Mouse (Mus musculus) intestine, embryonic 14.5 days (tissue): Measurements from ENCODE around the gene Qrsl1. TPM values are rescaled to one million over a fixed set of nuclear protein-coding genes. Genes with fewer than 3 reads are reported as not detected.
A peak's percentile ranks its signal among the peaks of the same experiment; 100 is the strongest.

Experiments used
- ATAC-seq: fragments of 200-750 bp; cut with Nextera tagmentation; replicated peaks from 2 replicates; pipeline ENCODE4 v1.8.0; 2017; ENCODE audit warnings: low read depth, moderate number of reproducible peaks, moderate TSS enrichment, moderate library complexity; ENCODE audit not compliant: low FRiP score, low TSS enrichment
- DNase-seq: peaks from one replicate; pipeline ENCODE4 v3.0.0-alpha.2; 2018; ENCODE audit warnings: low spot score
- H3K27ac ChIP-seq: fragments of 300-500 bp; sonication (generic); 2 replicates; pipeline ENCODE4 v1.5.1; 2014; ENCODE audit warnings: low read depth, mild to moderate bottlenecking, control low read depth
- H3K27me3 ChIP-seq: fragments of 300-500 bp; sonication (generic); replicated peaks from 2 replicates; pipeline ENCODE4 v1.6.1; 2014; ENCODE audit warnings: low read length, control low read depth; ENCODE audit not compliant: control insufficient read depth, insufficient read depth
- H3K36me3 ChIP-seq: fragments of 300-500 bp; sonication (generic); 2 replicates; pipeline ENCODE4 v1.6.1; 2014; ENCODE audit warnings: low read length, control low read depth; ENCODE audit not compliant: control insufficient read depth, insufficient read depth
- H3K4me1 ChIP-seq: fragments of 300-500 bp; sonication (generic); replicated peaks from 2 replicates; pipeline ENCODE4 v1.6.1; 2014; ENCODE audit warnings: low read length, control low read depth, mixed read lengths; ENCODE audit not compliant: control insufficient read depth, insufficient read depth
- H3K4me2 ChIP-seq: fragments of 300-500 bp; sonication (generic); 2 replicates; pipeline ENCODE4 v1.6.1; 2014; ENCODE audit warnings: low read length
- H3K4me3 ChIP-seq: fragments of 300-500 bp; sonication (generic); 2 replicates; pipeline ENCODE4 v1.5.1; 2014; ENCODE audit warnings: low read depth, low read length, control low read depth, mixed read lengths
- H3K9ac ChIP-seq: fragments of 300-500 bp; sonication (generic); 2 replicates; pipeline ENCODE4 v1.6.1; 2014; ENCODE audit warnings: mild to moderate bottlenecking, low read length
- H3K9me3 ChIP-seq: fragments of 300-500 bp; sonication (generic); 2 replicates; pipeline ENCODE4 v1.6.1; 2016; ENCODE audit warnings: low read length, control low read depth; ENCODE audit not compliant: control insufficient read depth
- WGBS: fragments of 180-500 bp; shearing (Covaris S2); extraction: QIAGEN DNeasy Blood & Tissue Kit; methylation state at CpG from one replicate; pipeline ENCODE4 v1.1.7; 2014; 5-methylcytosine and 5-hydroxymethylcytosine counted together
- polyA plus RNA-seq: library from polyadenylated mRNA; unstranded; fragments of >200 nt; fragmentation: Nextera tagmentation; extraction: Ambion mirVana; gene quantifications from 2 replicates; pipeline ENCODE4 v1.2.1, GENCODE M21; 2014

The Qrsl1 gene
- polyA plus RNA-seq, 1 experiment from 2014 or later = 24.4 TPM

DNA sequence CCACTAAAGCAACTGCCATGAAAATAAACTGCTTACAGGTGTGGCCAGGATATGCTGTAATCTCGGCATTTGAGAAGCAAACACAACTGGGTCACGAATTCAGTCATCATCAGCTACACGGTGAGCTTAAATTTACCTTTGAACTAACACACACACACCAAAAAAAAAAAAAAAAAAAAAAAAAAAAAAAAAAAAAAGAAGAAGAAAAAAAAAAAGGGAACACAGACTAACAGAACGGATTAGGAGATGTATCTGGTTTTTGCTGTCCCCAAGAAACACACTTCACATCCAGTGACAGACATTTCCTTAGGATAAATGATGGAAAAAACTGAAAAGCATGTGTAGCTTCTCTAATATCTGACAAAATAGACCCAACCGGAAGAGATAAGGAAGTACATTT is 49.6 kb downstream of the Qrsl1 start:
- WGBS = 81% methylated on average over 5 of the region's 5 CpGs
- peaks cover 3% of the 10 kb centered on the region; the same call in 1 of the 2 replicates for H3K9me3 ChIP-seq
- no peak for ATAC-seq

DNA sequence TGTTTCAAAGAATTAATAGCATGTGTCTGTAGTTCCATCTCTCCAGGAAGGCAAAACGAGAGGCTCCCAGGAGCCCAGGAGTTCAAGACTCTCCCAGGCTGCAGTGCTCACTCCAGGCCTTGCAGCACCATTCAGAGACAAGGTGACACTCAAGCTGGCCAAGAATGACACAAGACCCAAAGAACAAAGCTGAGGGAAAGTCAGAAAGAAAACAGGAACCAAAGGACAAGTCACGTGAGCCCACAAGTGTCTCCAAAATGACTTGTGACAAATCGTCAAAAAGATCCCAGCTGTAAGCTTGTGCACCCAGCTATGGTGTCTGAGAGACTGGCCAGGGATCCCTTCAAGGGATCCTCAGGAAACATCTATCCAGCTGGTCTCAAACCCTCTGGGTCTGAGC is 52.1 kb downstream of the Qrsl1 start:
- WGBS = 79% methylated on average over 3 of the region's 3 CpGs
- H3K9ac ChIP-seq = no peak overlapping the region
- H3K4me3 ChIP-seq = no peak overlapping the region
- peaks cover 3% of the 10 kb centered on the region; the same call in 1 of the 2 replicates for H3K9me3 ChIP-seq
- no peaks in the 10 kb centered on the region for H3K36me3 ChIP-seq
- H3K27me3 ChIP-seq = no peaks in the 10 kb centered on the region
- H3K4me1 ChIP-seq = no peaks in the 10 kb centered on the region
- no peak for DNase-seq
- no peak for ATAC-seq
- no peak overlapping the region for H3K4me2 ChIP-seq
- H3K27ac ChIP-seq = no peak overlapping the region

More for the DNA sequence above, 49.6 kb downstream of the Qrsl1 start:
- Histone ChIP-seq H3K4me3 (no peak overlapping the region), H3K9ac (no peak overlapping the region), H3K4me1 (no peaks in the 10 kb centered on the region), H3K27me3 (no peaks in the 10 kb centered on the region), H3K27ac (no peak overlapping the region), H3K4me2 (no peak overlapping the region), H3K36me3 (no peaks in the 10 kb centered on the region)
- no peak for DNase-seq

DNA sequence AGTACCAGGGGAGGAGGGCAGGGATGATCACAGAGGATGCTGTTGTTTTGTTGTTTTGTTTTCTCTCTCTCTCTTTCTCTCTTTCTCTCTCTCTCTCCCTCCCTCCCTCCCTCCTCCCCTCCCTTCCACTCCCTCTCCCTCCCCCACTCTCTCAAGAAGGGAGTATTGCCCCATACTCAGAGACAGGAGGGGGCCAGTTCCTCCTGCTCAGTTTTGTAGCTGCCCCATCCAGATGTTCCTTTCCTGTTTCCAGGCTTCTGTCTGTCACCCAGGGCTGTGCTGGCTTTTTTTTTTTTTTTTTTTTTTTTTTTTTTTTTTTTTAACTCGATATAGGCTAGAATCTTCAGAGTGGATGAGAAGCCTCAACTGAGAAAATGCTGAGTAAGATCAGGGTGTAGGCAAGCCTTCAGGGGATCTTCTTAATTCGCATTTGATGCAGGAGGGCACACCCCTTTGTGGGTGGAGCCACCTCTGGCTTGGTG is 55.4 kb downstream of the Qrsl1 start:
- WGBS = 58% methylated on average over 2 of the region's 2 CpGs
- Histone ChIP-seq H3K27ac (no peak overlapping the region), H3K4me1 (no peaks in the 10 kb centered on the region), H3K9ac (no peak overlapping the region), H3K4me2 (no peak overlapping the region), H3K36me3 (no peaks in the 10 kb centered on the region), H3K9me3 (0 out of 2 replicates have a peak, but pooled peaks cover 5% of the 10 kb centered on the region), H3K4me3 (no peak overlapping the region), H3K27me3 (no peaks in the 10 kb centered on the region)
- ATAC-seq (no peak), DNase-seq (peak; percentile 40)

DNA sequence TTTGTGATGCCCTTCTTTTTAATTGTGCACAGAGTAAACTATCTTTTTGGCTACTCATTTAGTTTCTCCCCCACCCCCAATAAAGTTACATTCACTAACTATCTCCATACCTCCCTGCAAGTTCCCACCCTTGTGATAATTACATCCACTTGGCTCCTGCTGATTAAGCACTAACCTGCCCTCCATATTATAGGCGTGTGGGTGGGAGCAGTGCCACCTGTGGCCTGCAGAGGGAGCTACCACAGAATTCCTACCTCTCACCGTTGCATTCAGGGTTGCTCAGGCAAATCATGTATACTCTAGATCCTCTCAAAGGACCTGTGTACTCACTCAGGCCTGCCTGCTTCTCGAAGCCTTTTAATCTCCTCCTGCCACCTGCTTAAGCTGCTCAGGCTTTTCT is 56.1 kb downstream of the Qrsl1 start:
- Histone ChIP-seq H3K36me3 (no peaks in the 10 kb centered on the region), H3K27me3 (no peaks in the 10 kb centered on the region), H3K9ac (no peak overlapping the region), H3K4me3 (no peak overlapping the region), H3K27ac (no peak overlapping the region), H3K4me2 (no peak overlapping the region), H3K4me1 (no peaks in the 10 kb centered on the region), H3K9me3 (0 out of 2 replicates have a peak, but pooled peaks cover 5% of the 10 kb centered on the region)
- 82% methylated on average over 3 of the region's 3 CpGs for WGBS
- no peak for DNase-seq
- no peak for ATAC-seq

DNA sequence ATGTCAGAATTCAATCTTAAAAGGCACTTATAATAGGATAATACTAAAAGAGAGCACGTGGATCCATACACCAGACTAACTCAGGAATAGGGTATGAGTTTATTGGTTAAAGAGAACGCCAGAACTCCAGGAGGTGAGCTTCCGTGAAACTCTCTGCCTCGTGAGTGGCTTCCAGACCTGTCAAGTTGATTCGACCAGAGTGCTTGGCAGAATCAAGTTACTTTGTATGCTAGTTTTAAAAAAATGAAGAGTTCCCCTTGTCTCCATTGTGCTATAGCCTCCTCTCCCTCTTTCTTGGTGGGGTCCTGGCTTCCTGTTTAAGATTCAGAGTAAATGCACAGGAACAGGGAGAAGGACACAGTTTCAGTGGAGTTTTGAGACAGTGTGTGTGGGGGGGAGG is 60.1 kb downstream of the Qrsl1 start:
- Histone ChIP-seq H3K4me2 (no peak overlapping the region), H3K36me3 (no peaks in the 10 kb centered on the region), H3K4me3 (no peak overlapping the region), H3K9ac (no peak overlapping the region), H3K9me3 (0 out of 2 replicates have a peak, but pooled peaks cover 5% of the 10 kb centered on the region), H3K27me3 (no peaks in the 10 kb centered on the region), H3K27ac (no peak overlapping the region), H3K4me1 (no peaks in the 10 kb centered on the region)
- DNase-seq = peak; percentile 29
- no peak for ATAC-seq
- 85% methylated on average over 5 of the region's 5 CpGs for WGBS

DNA sequence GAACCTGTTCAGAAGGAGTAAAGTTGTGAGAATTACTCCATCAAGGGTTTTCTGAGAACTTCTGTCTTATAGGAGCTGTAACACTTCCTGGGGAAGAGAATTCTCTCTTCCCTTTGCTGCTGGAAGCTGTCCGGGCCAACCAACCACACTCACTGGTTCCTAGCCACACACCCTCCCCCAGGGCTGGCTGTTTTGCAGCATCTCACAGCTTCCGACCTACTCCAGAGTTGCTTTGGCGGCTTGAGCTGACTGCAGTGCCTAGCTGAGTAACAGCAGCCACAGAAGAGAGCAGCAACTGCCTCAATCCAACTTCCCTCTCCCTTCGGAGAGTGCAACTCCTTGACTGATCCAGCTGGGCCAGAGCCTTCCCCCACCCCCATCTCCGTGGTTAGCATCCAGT is 68.7 kb downstream of the Qrsl1 start:
- WGBS = 24% methylated on average over 5 of the region's 5 CpGs
- DNase-seq = no peak
- Histone ChIP-seq H3K4me3 (no peak overlapping the region), H3K4me2 (no peak overlapping the region), H3K9ac (no peak overlapping the region), H3K36me3 (no peaks in the 10 kb centered on the region), H3K27me3 (no peaks in the 10 kb centered on the region), H3K27ac (no peak overlapping the region), H3K4me1 (no peaks in the 10 kb centered on the region; the same call in 1 of the 2 replicates), H3K9me3 (no peaks in the 10 kb centered on the region)
- ATAC-seq = no peak

DNA sequence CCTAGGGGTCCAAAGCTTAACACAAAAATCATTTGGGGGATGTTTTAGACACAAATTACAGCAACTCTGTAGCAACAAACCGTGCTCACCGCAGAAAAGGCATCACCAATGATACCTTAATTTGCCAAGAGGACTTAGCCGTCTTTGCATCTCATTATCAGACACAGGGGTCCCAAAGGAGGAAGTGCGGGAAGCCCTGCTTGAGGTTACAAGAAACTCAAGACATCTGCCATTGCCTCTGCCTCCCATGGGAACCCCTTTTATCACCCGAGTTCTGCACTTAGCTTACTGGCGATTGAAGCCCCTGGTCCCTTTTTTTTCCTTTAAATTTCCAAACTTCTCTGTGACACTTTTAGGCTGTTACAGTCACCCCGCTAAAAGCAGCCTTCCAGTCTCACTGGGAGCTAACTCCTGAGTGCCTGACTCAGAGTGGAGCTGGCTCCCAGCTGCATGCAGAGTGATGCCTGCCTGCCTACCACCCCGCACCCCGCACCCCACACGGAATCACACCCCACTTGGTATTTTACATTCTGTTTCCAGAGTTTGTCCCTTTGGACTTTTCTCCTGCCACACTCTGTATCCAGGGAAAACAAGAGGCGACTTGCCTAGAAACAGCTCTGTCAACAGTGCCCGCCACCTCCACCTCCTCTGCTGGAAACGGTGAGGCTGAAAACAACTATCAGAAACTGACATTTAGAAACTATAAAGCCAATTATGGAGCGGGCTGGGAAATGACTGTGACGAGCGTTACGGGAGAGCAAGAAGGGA is 71.1 kb downstream of the Qrsl1 start:
- no peaks in the 10 kb centered on the region; the same call in 1 of the 2 replicates for H3K4me1 ChIP-seq
- H3K36me3 ChIP-seq = no peaks in the 10 kb centered on the region
- H3K27ac ChIP-seq = no peak overlapping the region
- WGBS = 44% methylated on average over 17 of the region's 17 CpGs
- no peaks in the 10 kb centered on the region for H3K27me3 ChIP-seq
- DNase-seq (no peak), ATAC-seq (no peak)
- H3K4me2 ChIP-seq = peak overlapping the region; percentile 5; the same call in 1 of the 2 replicates
- H3K9me3 ChIP-seq = no peaks in the 10 kb centered on the region
- no peak overlapping the region for H3K9ac ChIP-seq
- H3K4me3 ChIP-seq = no peak overlapping the region

DNA sequence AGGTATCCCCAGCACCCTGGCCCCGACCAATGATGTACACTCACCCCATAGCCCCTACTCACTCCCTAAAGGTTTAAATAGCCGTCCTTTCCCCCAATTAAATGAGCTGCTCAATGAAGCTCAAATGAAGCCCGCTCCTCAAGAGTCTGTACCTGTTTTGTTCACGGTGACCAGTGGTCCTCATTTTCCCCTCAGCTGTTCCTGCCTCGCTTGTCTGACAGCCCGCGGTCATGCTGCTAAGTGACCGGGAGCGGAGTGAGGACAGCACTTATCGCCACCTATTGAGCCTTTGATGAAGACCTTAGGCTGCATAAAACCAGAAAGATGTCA is 72.9 kb downstream of the Qrsl1 start:
- no peaks in the 10 kb centered on the region for H3K9me3 ChIP-seq
- H3K27ac ChIP-seq = no peak overlapping the region
- no peaks in the 10 kb centered on the region; the same call in 1 of the 2 replicates for H3K4me1 ChIP-seq
- ATAC-seq = no peak
- 97% methylated on average over 10 of the region's 10 CpGs for WGBS
- H3K4me2 ChIP-seq = no peak overlapping the region
- no peak overlapping the region for H3K9ac ChIP-seq
- no peak for DNase-seq
- no peak overlapping the region for H3K4me3 ChIP-seq
- no peaks in the 10 kb centered on the region for H3K36me3 ChIP-seq
- H3K27me3 ChIP-seq = no peaks in the 10 kb centered on the region
